Mouse (Mus musculus) forelimb bud, embryonic 11.5 days (tissue): ENCODE results near the gene Gm6685.
"Not testable (repeated sequence)": the region's sequence is repeated elsewhere in the genome, so short reads cannot be mapped to it uniquely, and the experiment has no call there.

ENCODE experiments used
- DNase-seq: peaks from one replicate; pipeline ENCODE4 v3.0.0-alpha.2; 2012; ENCODE audit warnings: low read depth, low spot score

The Gm6685 gene

GRCm38 (mm10) chr11:28339224-28340150, at the start of gene Gm6685:
Gene Gm6685 (minus strand): TSS chr11:28339867.
- DNase-seq, result not testable (repeated sequence)

DNA sequence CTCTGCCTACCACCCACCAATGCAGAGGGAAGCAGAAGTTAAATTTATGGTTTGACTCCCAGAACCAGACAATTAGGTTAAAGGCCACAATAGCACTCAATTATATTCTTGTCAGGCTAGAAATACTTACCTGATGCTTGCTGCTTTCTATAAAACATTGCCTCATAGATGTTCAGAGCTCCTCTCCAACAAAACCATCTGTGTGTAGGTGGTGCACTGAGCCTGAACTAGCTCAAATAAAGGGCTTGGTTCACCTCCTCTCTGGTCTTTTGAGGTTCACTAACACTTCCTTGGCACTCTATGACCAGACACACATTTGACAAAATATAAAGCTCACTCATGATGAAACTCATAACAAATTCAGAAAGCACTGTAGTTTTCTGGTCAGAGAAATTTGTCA, 36.2 kb upstream of the Gm6685 start:
- peak; percentile 16 for DNase-seq

- no peak for DNase-seq
Measured at GRCm38 (mm10) chr11:28374636-28375035, 35.0 kb upstream of the Gm6685 start.

GRCm38 (mm10) chr11:28371381-28371780, 31.7 kb upstream of the Gm6685 start:
- not testable (repeated sequence) for DNase-seq

- no peak for DNase-seq
Measured at GRCm38 (mm10) chr11:28365929-28366244, 26.2 kb upstream of the Gm6685 start.

DNA sequence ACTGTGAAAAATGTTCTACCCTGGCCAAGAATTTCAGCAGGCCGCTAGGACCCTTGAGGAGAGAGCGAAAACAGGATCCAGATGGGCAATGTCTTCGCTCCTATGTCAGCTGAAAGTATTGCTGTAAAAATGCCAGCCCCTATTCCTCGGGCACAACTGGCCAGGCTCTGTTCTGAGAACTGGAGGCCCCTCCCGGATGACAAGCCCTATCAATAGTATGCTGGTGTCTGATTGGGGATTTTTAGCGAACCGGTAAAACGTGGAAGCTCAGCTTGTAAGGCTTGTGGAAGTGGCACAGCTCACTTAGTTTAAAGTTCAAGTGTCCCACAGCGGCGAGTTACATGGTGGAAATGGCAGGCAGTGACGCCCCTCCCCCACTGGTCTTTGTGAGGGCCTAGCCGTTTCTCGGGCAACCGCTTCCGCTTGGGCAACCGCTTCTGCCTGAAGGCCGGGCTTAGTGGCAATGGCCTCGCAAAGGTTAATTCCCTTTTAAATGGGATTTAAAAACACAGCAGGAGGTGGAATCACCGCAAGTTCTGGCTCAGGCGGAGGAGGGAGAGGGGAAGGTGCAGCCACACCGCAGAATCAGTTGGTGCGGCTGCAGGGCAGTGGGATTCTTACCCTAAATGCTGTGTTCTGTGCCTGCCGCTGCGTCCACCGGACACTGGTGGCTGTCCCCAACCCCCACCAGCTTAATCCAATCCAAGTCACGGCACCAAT, 25.7 kb upstream of the Gm6685 start:
- DNase-seq, result peak; percentile 91

DNA sequence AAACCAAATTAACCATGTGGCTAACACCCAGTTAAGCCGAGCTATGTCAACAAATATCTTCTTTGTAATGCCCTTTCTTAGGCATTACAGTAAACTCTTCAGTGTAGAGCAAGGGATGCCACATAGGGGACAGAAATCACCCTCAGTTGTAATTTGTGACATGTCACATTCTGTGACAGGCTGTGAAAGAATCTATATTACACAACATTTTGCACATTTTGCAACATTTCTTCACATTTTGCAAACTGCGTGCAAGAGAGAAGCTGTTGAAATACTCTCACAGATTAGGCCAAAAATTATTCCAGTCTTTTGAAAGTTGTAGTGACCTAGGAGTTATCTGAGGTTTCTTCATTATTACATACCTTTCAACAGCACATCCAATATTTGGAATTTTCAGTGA, 3.8 kb upstream of the Gm6685 start:
- DNase-seq, result no peak

- no peak for DNase-seq
Measured at GRCm38 (mm10) chr11:28341887-28342286, 2.2 kb upstream of the Gm6685 start.

DNA sequence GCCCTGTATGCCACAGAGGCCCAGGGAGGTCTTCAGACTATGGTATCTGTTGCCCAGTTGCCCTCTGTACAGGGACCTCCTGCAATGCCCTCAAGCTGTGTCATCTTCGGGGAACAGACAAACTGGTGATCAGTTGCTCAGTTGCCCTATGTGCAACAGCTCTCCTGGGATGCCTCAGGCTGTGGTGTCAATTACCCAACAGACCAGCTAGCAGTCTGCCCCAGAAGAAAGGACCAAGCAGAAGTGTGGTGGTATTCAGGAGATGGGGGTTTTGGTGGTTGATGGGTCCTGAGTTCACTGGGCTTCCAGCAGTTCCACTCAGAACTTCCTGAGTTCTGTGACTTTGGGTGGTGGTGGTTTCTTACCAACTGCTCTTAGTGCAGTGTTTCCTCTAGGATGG, 11.8 kb downstream of the Gm6685 start:
- no peak for DNase-seq

DNA sequence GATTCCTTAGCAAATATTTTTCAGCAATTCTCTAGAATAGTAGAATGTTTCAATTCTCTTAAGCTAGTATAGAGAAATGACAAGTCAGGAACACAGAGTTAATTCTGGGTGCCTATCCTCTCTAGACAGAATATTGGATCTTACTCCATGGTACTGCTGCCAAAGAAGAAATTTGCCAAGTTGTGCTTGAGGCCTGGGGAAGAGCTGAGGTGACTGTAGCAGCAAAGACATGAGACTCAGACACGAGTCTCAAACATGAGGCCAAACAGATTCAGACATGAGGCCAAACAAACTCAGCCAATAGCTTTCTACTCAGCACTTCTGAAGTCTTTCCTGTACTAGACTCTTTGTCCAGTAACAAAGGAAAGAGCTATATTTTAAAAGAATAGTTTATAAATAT, 26.3 kb downstream of the Gm6685 start:
- no peak for DNase-seq

- no peak for DNase-seq
Measured at GRCm38 (mm10) chr11:28307723-28308122, 31.9 kb downstream of the Gm6685 start.

DNA sequence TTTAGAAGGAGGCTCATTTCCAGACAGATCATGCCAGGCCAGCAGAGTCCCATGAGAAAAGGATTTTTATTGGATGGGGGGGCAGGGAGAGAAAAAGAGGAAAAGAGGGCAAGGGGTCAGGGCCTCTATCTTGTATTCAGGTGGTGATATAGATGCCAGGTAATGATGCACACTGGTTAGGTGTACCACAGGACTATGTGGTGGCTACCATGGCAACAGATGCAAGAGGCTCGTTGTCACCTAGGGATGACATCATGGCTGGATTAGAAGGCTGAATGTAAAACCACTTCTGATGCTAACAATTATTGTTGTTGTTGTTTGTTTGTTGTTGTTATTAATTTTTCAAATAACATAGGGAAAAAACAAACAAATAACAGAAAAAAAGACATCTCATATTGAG, 49.2 kb downstream of the Gm6685 start:
- DNase-seq, result no peak
